Mouse (Mus musculus) CH12.LX (cell line): ENCODE data around the gene Kif6. TPM values are rescaled to one million over a fixed set of nuclear protein-coding genes. Genes with fewer than 3 reads are reported as not detected.

Experiments used
- DNase-seq: peaks from one replicate; pipeline ENCODE4 v3.0.0-alpha.2; 2013; ENCODE audit errors: extremely low read depth
- H3K27ac ChIP-seq: 2 replicates; pipeline ENCODE4 v1.5.1; 2012; ENCODE audit warnings: low read depth, mild to moderate bottlenecking, control low read depth, moderate library complexity; ENCODE audit not compliant: insufficient read depth
- H3K27me3 ChIP-seq: replicated peaks from 2 replicates; pipeline ENCODE3; 2012; ENCODE audit warnings: inconsistent platforms
- H3K36me3 ChIP-seq, 2 experiments: replicated peaks in 1 of 2; 2 replicates each; pipeline versions ENCODE3 to v1.6.1; 2012; ENCODE audit warnings: inconsistent platforms in 1 of 2, low read length in 1 of 2, mild to moderate bottlenecking in 1 of 2, mixed read lengths in 1 of 2, moderate library complexity in 1 of 2; ENCODE audit not compliant: control insufficient read depth in 1 of 2, insufficient read depth in 1 of 2
- H3K4me1 ChIP-seq, 2 experiments: 2 replicates each; pipeline ENCODE4 v1.6.1; 2012; ENCODE audit warnings: inconsistent platforms in 1 of 2, moderate library complexity in 1 of 2; ENCODE audit not compliant: insufficient read depth in 2 of 2, control insufficient read depth in 1 of 2
- H3K4me2 ChIP-seq: 2 replicates; pipeline ENCODE4 v1.6.1; 2012; ENCODE audit warnings: low read depth, mild to moderate bottlenecking, control low read depth; ENCODE audit not compliant: poor library complexity, insufficient read depth, severe bottlenecking
- H3K4me3 ChIP-seq, 3 experiments: fragments of 150-350 bp in 1 of 3; sonication (generic) in 1 of 3; replicated peaks in 1 of 3; 2 replicates each; pipeline versions ENCODE3 to v1.5.1; 2011 to 2012; ENCODE audit warnings: low read depth in 2 of 3, low read length in 2 of 3, mild to moderate bottlenecking in 2 of 3, moderate library complexity in 2 of 3, control low read depth in 1 of 3, improper control_type of control experiment in 1 of 3, inconsistent platforms in 1 of 3, mixed read lengths in 1 of 3; ENCODE audit not compliant: poor library complexity in 1 of 3
- H3K79me2 ChIP-seq: replicated peaks from 2 replicates; pipeline ENCODE4 v1.6.1; 2012; ENCODE audit warnings: mild to moderate bottlenecking, moderate library complexity; ENCODE audit not compliant: control insufficient read depth, poor library complexity, insufficient read depth, severe bottlenecking; ENCODE audit errors: extremely low read depth
- H3K9ac ChIP-seq: 2 replicates; pipeline ENCODE4 v1.6.1; 2012; ENCODE audit warnings: low read depth, mild to moderate bottlenecking, control low read depth, moderate library complexity; ENCODE audit not compliant: insufficient read depth
- H3K9me3 ChIP-seq: replicated peaks from 2 replicates; pipeline ENCODE3; 2012; ENCODE audit warnings: low read length, inconsistent platforms, mixed read lengths
- CHD1 ChIP-seq: IDR thresholded peaks from 2 replicates; pipeline ENCODE4 v1.6.1; 2012; ENCODE audit warnings: low read depth, low read length, improper control_type of control experiment, inconsistent platforms
- CTCF ChIP-seq, 2 experiments: IDR thresholded peaks in 1 of 2; conservative IDR thresholded peaks in 1 of 2; 2 replicates each; pipeline ENCODE4 v1.5.1; 2011 to 2012; ENCODE audit warnings: low read depth in 2 of 2, low read length in 2 of 2, improper control_type of control experiment in 1 of 2, inconsistent platforms in 1 of 2, mild to moderate bottlenecking in 1 of 2, moderate library complexity in 1 of 2
- EP300 ChIP-seq: IDR thresholded peaks from 2 replicates; pipeline ENCODE4 v1.6.1; 2011; ENCODE audit warnings: low read length, improper control_type of control experiment
- KAT2A ChIP-seq: IDR thresholded peaks from 2 replicates; pipeline ENCODE4 v1.6.1; 2012; ENCODE audit warnings: low read length, improper control_type of control experiment, inconsistent platforms; ENCODE audit not compliant: insufficient replicate concordance
- MAFK ChIP-seq: IDR thresholded peaks from 2 replicates; pipeline ENCODE4 v1.6.1; 2011; ENCODE audit warnings: low read length, improper control_type of control experiment; ENCODE audit not compliant: insufficient replicate concordance
- MAX ChIP-seq: IDR thresholded peaks from 2 replicates; pipeline ENCODE4 v1.6.1; 2011; ENCODE audit warnings: low read length, improper control_type of control experiment
- MAZ ChIP-seq: IDR thresholded peaks from 2 replicates; pipeline ENCODE4 v1.6.1; 2012; ENCODE audit warnings: low read depth, mild to moderate bottlenecking, inconsistent platforms, low read length, improper control_type of control experiment, moderate library complexity
- MXI1 ChIP-seq: IDR thresholded peaks from 2 replicates; pipeline ENCODE4 v1.6.1; 2011; ENCODE audit warnings: mild to moderate bottlenecking, low read depth, low read length, improper control_type of control experiment
- MYC ChIP-seq: IDR thresholded peaks from 2 replicates; pipeline ENCODE4 v1.6.1; 2011; ENCODE audit warnings: low read depth, mild to moderate bottlenecking, improper control_type of control experiment, low read length
- PAX5 ChIP-seq: IDR thresholded peaks from 2 replicates; pipeline ENCODE4 v1.6.1; 2012; ENCODE audit warnings: low read length, inconsistent platforms, mixed read lengths
- USF1 ChIP-seq: IDR thresholded peaks from 2 replicates; pipeline ENCODE4 v1.6.1; 2014; ENCODE audit warnings: low read depth, mild to moderate bottlenecking, inconsistent platforms, low read length, improper control_type of control experiment
- dilution Hi-C: fragments of 300-500 bp; cut with MboI; formaldehyde crosslinking; loops from 2 replicates; pipeline ENCODE4 v1.14.3; 2020; ENCODE audit warnings: low sequenced_read_pairs; ENCODE audit not compliant: extremely low pct_unique_long_range_greater_than_20kb, extremely low pct_ligation_motif_present
- in situ Hi-C: fragments of 300-500 bp; cut with MboI; formaldehyde crosslinking; loops from 3 replicates; pipeline ENCODE4 v1.14.3; 2019; ENCODE audit warnings: low sequenced_read_pairs, low pct_ligation_motif_present, low pct_unique_long_range_greater_than_20kb, mixed read lengths
- polyA plus RNA-seq: library from polyadenylated mRNA; unstranded; fragments of >175 nt; gene quantifications from 2 replicates; pipeline ENCODE4 v1.2.1, GENCODE M21; 2012; ENCODE audit warnings: low read depth; ENCODE audit not compliant: insufficient read length
- total RNA-seq, 2 experiments: library from RNA; depleted of rRNA; stranded (reverse); fragments of 300-350 nt in 1 of 2; fragments of >200 nt in 1 of 2; gene quantifications; 2 replicates each; pipeline ENCODE4 v1.2.3; 2012 to 2014

Kif6 gene
- total and polyA plus RNA-seq, 3 experiments, result not detected

DNA sequence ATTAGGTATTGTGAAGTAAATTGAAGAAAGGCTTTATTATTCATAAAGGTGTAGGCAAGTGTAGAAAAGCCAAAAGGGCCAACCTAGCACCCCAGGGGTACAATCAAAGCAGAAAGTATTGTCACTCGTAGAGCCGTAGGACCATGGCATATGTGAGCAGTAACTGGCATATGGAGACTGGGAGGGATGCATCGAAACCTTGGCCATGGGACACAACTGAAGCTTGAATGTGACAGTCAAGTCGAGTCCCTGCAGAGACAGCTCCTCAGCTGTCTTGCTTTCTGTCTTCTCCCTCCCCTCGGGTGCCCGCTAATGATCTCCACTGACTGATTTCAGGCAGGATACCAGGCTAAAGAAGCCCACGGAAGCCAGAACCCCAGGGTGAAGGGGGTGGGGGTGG is 266.9 kb downstream of the Kif6 start:
- dilution Hi-C loops, result no loop called here
- H3K36me3 ChIP-seq, result no peaks in the 10 kb centered on the region

DNA sequence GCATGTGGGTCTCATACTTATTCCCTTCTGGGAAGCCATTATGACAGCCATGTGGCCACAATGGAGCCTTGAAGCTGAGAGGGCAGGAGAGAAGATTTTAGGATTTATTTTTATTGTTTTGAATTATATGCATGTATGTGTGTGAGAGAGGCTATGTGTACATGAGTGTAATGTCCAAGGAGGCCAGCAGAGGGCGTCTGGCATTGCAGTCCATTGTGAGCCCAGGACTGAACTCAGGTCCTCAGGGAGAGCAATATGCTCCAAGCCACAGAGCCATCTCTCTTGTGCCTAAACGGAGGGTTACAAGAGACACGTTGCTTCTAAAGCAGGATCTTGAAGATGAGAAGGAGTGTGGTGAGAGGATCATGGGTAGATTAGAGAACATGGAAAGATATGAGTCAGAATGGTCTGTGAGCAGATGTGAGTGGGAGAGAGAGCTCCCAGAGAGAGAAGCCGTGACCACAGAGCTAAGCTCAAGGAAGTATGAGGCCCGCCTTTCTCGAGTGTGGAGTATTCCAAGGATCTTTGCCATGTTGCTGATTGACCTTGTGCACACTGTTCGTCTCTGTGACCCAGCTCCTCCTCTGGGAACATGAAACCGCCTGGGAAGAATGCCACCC is 268.3 kb downstream of the Kif6 start:
- in situ Hi-C loops, result loop anchor here (25.0 kb wide), 1 partner anchor 346 kb away; no protein-coding TSS in a partner anchor
- peak; percentile 17 for DNase-seq
- H3K9me3 ChIP-seq, result peaks cover 7% of the 10 kb centered on the region
- H3K4me3 ChIP-seq, result no peak overlapping the region
- peaks cover 33% of the 10 kb centered on the region for H3K27me3 ChIP-seq
- no peaks in the 10 kb centered on the region for H3K4me1 ChIP-seq
- no peak overlapping the region for H3K9ac ChIP-seq
- dilution Hi-C loops, result no loop called here
- TF ChIP-seq CTCF (conservative IDR thresholded peaks at IDR 0.05 in 1 of 2, IDR thresholded peaks at IDR 0.05 in 1 of 2; ENCODE audit: low read depth in 2 of 2, low read length in 2 of 2), result peak in 1 of 2 experiments; percentile 47; a peak in 3 of 4 replicates
- TF ChIP-seq MAZ, result no peak
- H3K36me3 ChIP-seq, result no peaks in the 10 kb centered on the region
- no peak overlapping the region for H3K27ac ChIP-seq
- H3K4me2 ChIP-seq, result no peak overlapping the region
- H3K79me2 ChIP-seq, result no peaks in the 10 kb centered on the region

More for the DNA sequence above, 266.9 kb downstream of the Kif6 start:
- DNase-seq, result no peak
- peaks cover 7% of the 10 kb centered on the region for H3K9me3 ChIP-seq
- TF ChIP-seq KAT2A, result no peak
- TF ChIP-seq MXI1, result no peak
- TF ChIP-seq PAX5, result no peak
- no peak for TF ChIP-seq MAFK
- no peak for TF ChIP-seq EP300
- TF ChIP-seq MAX, result no peak
- TF ChIP-seq USF1, result no peak
- no peak for TF ChIP-seq CHD1
- TF ChIP-seq, all 38 proteins: peak for 0
- Histone ChIP-seq H3K9ac (no peak overlapping the region), H3K27ac (no peak overlapping the region), H3K27me3 (peaks cover 24% of the 10 kb centered on the region), H3K79me2 (no peaks in the 10 kb centered on the region), H3K4me2 (no peak overlapping the region), H3K4me1 (no peaks in the 10 kb centered on the region), H3K4me3 (no peak overlapping the region)
- in situ Hi-C loops, result loop anchor here (25.0 kb wide), 1 partner anchor 344 kb away; no protein-coding TSS in a partner anchor

DNA sequence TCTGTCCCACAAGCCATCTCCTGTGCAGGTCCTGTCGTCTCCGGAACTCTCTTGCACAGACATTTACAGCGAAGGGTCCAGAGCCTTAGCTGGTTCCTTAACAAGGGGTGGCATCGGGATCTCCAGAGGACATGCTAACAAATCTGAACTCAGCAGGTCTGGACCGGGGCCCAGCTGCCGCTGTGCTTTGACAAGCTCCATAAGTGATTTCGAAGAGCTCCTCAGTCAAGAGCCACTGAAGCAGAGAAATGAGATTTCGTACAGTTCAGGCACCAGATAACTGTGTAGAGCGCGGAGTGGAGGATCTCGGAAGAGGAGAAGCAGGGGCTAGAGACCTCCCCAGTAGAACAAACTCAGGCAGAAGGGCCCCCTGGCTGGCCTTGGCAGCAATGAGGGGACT is 270.1 kb downstream of the Kif6 start:
- in situ Hi-C loops, result loop anchor here (25.0 kb wide), 1 partner anchor 348 kb away; no protein-coding TSS in a partner anchor
- H3K79me2 ChIP-seq, result no peaks in the 10 kb centered on the region

More for the DNA sequence above, 270.1 kb downstream of the Kif6 start:
- no peak for DNase-seq
- H3K4me1 ChIP-seq, result no peaks in the 10 kb centered on the region
- no peaks in the 10 kb centered on the region for H3K36me3 ChIP-seq
- no peak overlapping the region for H3K9ac ChIP-seq
- peaks cover 37% of the 10 kb centered on the region for H3K27me3 ChIP-seq
- dilution Hi-C loops, result no loop called here
- H3K4me2 ChIP-seq, result no peak overlapping the region
- H3K4me3 ChIP-seq, result no peak overlapping the region
- no peak overlapping the region for H3K27ac ChIP-seq
- H3K9me3 ChIP-seq, result peaks cover 7% of the 10 kb centered on the region
- TF ChIP-seq MYC, result no peak
